In the genomic region with DNA sequence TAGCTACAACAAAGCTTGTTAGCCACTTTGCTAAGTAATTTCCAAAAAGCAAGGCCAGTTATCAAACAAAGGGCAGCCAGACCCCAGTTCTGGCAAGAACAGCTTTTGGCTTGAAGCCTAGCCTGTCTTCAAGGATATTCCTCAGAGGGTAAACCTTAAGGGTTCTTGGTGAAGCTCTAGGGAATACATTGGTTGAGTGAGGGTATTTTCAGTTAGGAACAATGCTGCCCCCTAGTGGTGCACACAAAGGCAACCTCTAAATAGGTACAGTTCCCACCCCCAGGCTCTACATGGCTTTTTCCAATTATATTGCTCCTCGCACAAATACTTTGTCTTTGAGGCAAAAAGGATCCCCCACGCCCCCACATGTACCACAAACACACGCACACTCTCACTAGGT, we compare ENCODE assay signal across 9 mouse cellular contexts. TPM values are rescaled to one million over a fixed set of nuclear protein-coding genes. Genes with fewer than 3 reads are reported as not detected.
A peak's percentile ranks its signal among the peaks of the same experiment; 100 is the strongest.
DNase-seq lines count a peak whose midpoint lies in the region; ATAC-seq and TF ChIP-seq lines count a peak whose summit lies in the region.
"Had no signal": no experiment of that assay in that cellular context is flagged by ENCODE, and none has a peak within 500 bp of the region (broad histone marks: within the 10 kb centered on the region; RNA-seq: fewer than 3 reads in every experiment).

No protein-coding gene starts in this region.

- no peaks in the 10 kb centered on the region for H3K9me3 ChIP-seq in hindbrain, postnatal 0 days (ENCODE audit: low read length)
- H3K9me3 ChIP-seq in limb, embryonic 11.5 days (ENCODE audit: control insufficient read depth, low read length): no peaks in the 10 kb centered on the region

- no peaks in the 10 kb centered on the region for H3K4me1 ChIP-seq in hindbrain, postnatal 0 days (ENCODE audit: insufficient read depth, low read length)
- no peaks in the 10 kb centered on the region for H3K4me1 ChIP-seq in limb, embryonic 11.5 days (ENCODE audit: control insufficient read depth, insufficient read depth, low read length)

- no peak overlapping the region for H3K4me3 ChIP-seq in hindbrain, postnatal 0 days (ENCODE audit: low read length)
- H3K4me3 ChIP-seq in limb, embryonic 11.5 days (ENCODE audit: low read depth, low read length): no peak overlapping the region

- peak; percentile 84 for TF ChIP-seq CTCF in hindbrain, postnatal 0 days (IDR thresholded peaks at IDR 0.05; ENCODE audit: low read depth)

- no peak overlapping the region for H3K27ac ChIP-seq in hindbrain, postnatal 0 days
- H3K27ac ChIP-seq in limb, embryonic 11.5 days (replicated peaks; ENCODE audit: low read depth, low read length): no peak overlapping the region

- peak; percentile 24 to 34 for DNase-seq in urinary bladder, adult 18-20 months (ENCODE audit: low spot score in 2 of 2)
- DNase-seq in urinary bladder, postnatal 4 days (ENCODE audit: low spot score in 2 of 2): no peak
- peak; percentile 64 to 91 for DNase-seq in adrenal gland, adult (ENCODE audit: inconsistent age in 2 of 2, low spot score in 1 of 2)
- DNase-seq in embryo, embryonic 11 days: peak; percentile 77
- DNase-seq in hindbrain, postnatal 0 days (ENCODE audit: low spot score): peak; percentile 83
- DNase-seq in limb, embryonic 11.5 days (ENCODE audit: low spot score): peak; percentile 71
- peak; percentile 65 for DNase-seq in ovary, postnatal 36 days (ENCODE audit: low spot score)
- peak; percentile 48 to 58 for DNase-seq in urinary bladder, postnatal 36 days (ENCODE audit: low spot score in 2 of 2)

- no peak overlapping the region for H3K9ac ChIP-seq in hindbrain, postnatal 0 days (replicated peaks; ENCODE audit: low read length)
- no peak overlapping the region for H3K9ac ChIP-seq in limb, embryonic 11.5 days (ENCODE audit: low read length)

- ATAC-seq in hindbrain, postnatal 0 days: peak; percentile 65; the same call in 1 of the 2 replicates
- no peak for ATAC-seq in limb, embryonic 11.5 days (ENCODE audit: insufficient number of reproducible peaks, low FRiP score, low TSS enrichment, low read depth)

- WGBS in hindbrain, postnatal 0 days: 35% methylated on average over 3 of the region's 3 CpGs
- WGBS in limb, embryonic 11.5 days: 31% methylated on average over 3 of the region's 3 CpGs

- no peak overlapping the region for H3K4me2 ChIP-seq in hindbrain, postnatal 0 days (ENCODE audit: low read depth, low read length)
- no peak overlapping the region for H3K4me2 ChIP-seq in limb, embryonic 11.5 days (ENCODE audit: low read depth, severe bottlenecking)

- no peaks in the 10 kb centered on the region for H3K27me3 ChIP-seq in hindbrain, postnatal 0 days (ENCODE audit: insufficient read depth, low read length)
- no peaks in the 10 kb centered on the region for H3K27me3 ChIP-seq in limb, embryonic 11.5 days (ENCODE audit: control insufficient read depth, insufficient read depth, low read length)

- peaks cover 46% of the 10 kb centered on the region for H3K36me3 ChIP-seq in hindbrain, postnatal 0 days (ENCODE audit: insufficient read depth, low read length)
- H3K36me3 ChIP-seq in limb, embryonic 11.5 days (ENCODE audit: control insufficient read depth, insufficient read depth, low read length): peaks cover 7% of the 10 kb centered on the region; the same call in 1 of the 2 replicates

RNA-seq across cellular contexts. Expression of a gene that starts 2.3 kb away (rescaled TPM):
- 1.7 and 2.2 TPM in 2 replicates for total RNA-seq in hindbrain, postnatal 0 days (2014; rRNA removed)
- polyA plus RNA-seq in hindbrain, postnatal 0 days (2015; fragmentation: Nextera tagmentation; extraction: Ambion mirVana): 0.48 and 0.57 TPM in 2 replicates
- 1.9 and 2.1 TPM in 2 replicates for polyA plus RNA-seq in limb, embryonic 11.5 days (2014; fragmentation: Nextera tagmentation; extraction: Ambion mirVana)

RNA-seq across cellular contexts. Expression of a gene that starts 16.1 kb away (rescaled TPM):
- 2.9 TPM in 1 of 2 replicates, not detected in the other for total RNA-seq in hindbrain, postnatal 0 days (2014; rRNA removed)
- polyA plus RNA-seq in hindbrain, postnatal 0 days (2015; fragmentation: Nextera tagmentation; extraction: Ambion mirVana): 1.3 and 1.8 TPM in 2 replicates
- 0.27 and 0.31 TPM in 2 replicates for polyA plus RNA-seq in limb, embryonic 11.5 days (2014; fragmentation: Nextera tagmentation; extraction: Ambion mirVana)
- polyA plus RNA-seq: large intestine, adult 2 months had no signal

RNA-seq across cellular contexts. Expression of a gene that starts 41.5 kb away (rescaled TPM):
- 23.3 and 42.9 TPM in 2 replicates for total RNA-seq in hindbrain, postnatal 0 days (2014; rRNA removed)
- polyA plus RNA-seq in hindbrain, postnatal 0 days (2015; fragmentation: Nextera tagmentation; extraction: Ambion mirVana): 60.5 and 63.9 TPM in 2 replicates
- polyA plus RNA-seq in limb, embryonic 11.5 days (2014; fragmentation: Nextera tagmentation; extraction: Ambion mirVana): 42.1 and 45.0 TPM in 2 replicates

RNA-seq across cellular contexts. Expression of a gene that starts 41.8 kb away (rescaled TPM):
- total RNA-seq in hindbrain, postnatal 0 days (2014; rRNA removed): 61.7 and 63.7 TPM in 2 replicates
- 58.3 TPM in 2 replicates for polyA plus RNA-seq in hindbrain, postnatal 0 days (2015; fragmentation: Nextera tagmentation; extraction: Ambion mirVana)
- 75.8 and 82.1 TPM in 2 replicates for polyA plus RNA-seq in limb, embryonic 11.5 days (2014; fragmentation: Nextera tagmentation; extraction: Ambion mirVana)

RNA-seq across cellular contexts. Expression of a gene that starts 51.1 kb away (rescaled TPM):
- total RNA-seq in hindbrain, postnatal 0 days (2014; rRNA removed): not detected in 2 replicates
- polyA plus RNA-seq in hindbrain, postnatal 0 days (2015; fragmentation: Nextera tagmentation; extraction: Ambion mirVana): not detected in 2 replicates
- polyA plus RNA-seq in limb, embryonic 11.5 days (2014; fragmentation: Nextera tagmentation; extraction: Ambion mirVana): 0.35 TPM in 1 of 2 replicates, not detected in the other

Comparison
In these comparisons a context has a peak if more than half of its experiments do, and no peak if none do; other contexts are left out.
1. DNase-seq: peak in urinary bladder, adult 18-20 months (2 of 2), adrenal gland, adult (2 of 2), embryo, embryonic 11 days (single experiment), hindbrain, postnatal 0 days (single experiment), limb, embryonic 11.5 days (single experiment), ovary, postnatal 36 days (single experiment) and urinary bladder, postnatal 36 days (2 of 2); none in urinary bladder, postnatal 4 days (0 of 2).